Mouse (Mus musculus): ENCODE data around the gene Mmel1.
A peak's percentile ranks its signal among the peaks of the same experiment; 100 is the strongest.

Gene Mmel1

GRCm38 (mm10) chr4:154864961-154865760 lies 4.2 kb upstream of the Mmel1 start:
- peak; percentile 55 to 59 for DNase-seq

- peak in 1 of 2 experiments; percentile 2 for DNase-seq
Observed at GRCm38 (mm10) chr4:154866391-154866790, 3.0 kb upstream of the Mmel1 start.

GRCm38 (mm10) chr4:154867257-154867656 lies 2.1 kb upstream of the Mmel1 start:
- DNase-seq: no peak

- DNase-seq: no peak
Observed at GRCm38 (mm10) chr4:154870721-154871120, 1.3 kb downstream of the Mmel1 start.

GRCm38 (mm10) chr4:154871757-154872251 lies 2.4 kb downstream of the Mmel1 start:
- no peak for DNase-seq

GRCm38 (mm10) chr4:154873186-154873585 lies 3.8 kb downstream of the Mmel1 start:
- no peak for DNase-seq

GRCm38 (mm10) chr4:154877864-154878548 lies 8.6 kb downstream of the Mmel1 start:
- peak; percentile 98 to 99 for DNase-seq

GRCm38 (mm10) chr4:154880730-154881129 lies 11.3 kb downstream of the Mmel1 start:
- no peak for DNase-seq

- DNase-seq: no peak
Observed at GRCm38 (mm10) chr4:154882014-154882659, 12.8 kb downstream of the Mmel1 start.

- peak in 1 of 2 experiments; percentile 43 for DNase-seq
Observed at GRCm38 (mm10) chr4:154885416-154885815, 16.0 kb downstream of the Mmel1 start.

- peak; percentile 86 to 89 for DNase-seq
Observed at GRCm38 (mm10) chr4:154886876-154887592, 17.6 kb downstream of the Mmel1 start.

- DNase-seq: peak in 1 of 2 experiments; percentile 42
Observed at GRCm38 (mm10) chr4:154887593-154888250, 18.3 kb downstream of the Mmel1 start.

- DNase-seq: no peak
Observed at GRCm38 (mm10) chr4:154890887-154891286, 21.5 kb downstream of the Mmel1 start.

GRCm38 (mm10) chr4:154895549-154895948 lies 26.2 kb downstream of the Mmel1 start:
- no peak for DNase-seq

GRCm38 (mm10) chr4:154897676-154898465 lies 28.5 kb downstream of the Mmel1 start:
- DNase-seq: peak; percentile 57 to 62

GRCm38 (mm10) chr4:154898506-154899446 lies 29.4 kb downstream of the Mmel1 start, which contains the start of gene Fam213b:
TSS of gene Fam213b (minus strand) at chr4:154899135.
- DNase-seq: peak; percentile 86 to 92

GRCm38 (mm10) chr4:154902371-154902770 lies 33.0 kb downstream of the Mmel1 start:
- DNase-seq: no peak

- DNase-seq: peak; percentile 85 to 87
Observed at GRCm38 (mm10) chr4:154904185-154905071, 35.0 kb downstream of the Mmel1 start.

- peak; percentile 90 to 92 for DNase-seq
Observed at GRCm38 (mm10) chr4:154907833-154908232, 38.4 kb downstream of the Mmel1 start.

Measured in cerebellum, postnatal 10 days (tissue).